Mouse (Mus musculus): ENCODE results near the gene Rnaseh2a. TPM values are rescaled to one million over a fixed set of nuclear protein-coding genes. Genes with fewer than 3 reads are reported as not detected.
A peak's percentile ranks its signal among the peaks of the same experiment; 100 is the strongest.

Rnaseh2a gene
- polyA plus RNA-seq, 1 experiment: 27.9 TPM

GRCm38 (mm10) chr8:84970135-84970790 lies 696 bp upstream of the Rnaseh2a start:
- TF ChIP-seq POLR2A (IDR thresholded peaks at IDR 0.05; ENCODE audit: low read depth, low read length): no peak; the same call in 1 of the 2 replicates
- no peak for TF ChIP-seq CTCF (IDR thresholded peaks at IDR 0.05; ENCODE audit: borderline replicate concordance, insufficient read depth, low read length)
- H3K4me3 ChIP-seq (ENCODE audit: insufficient read depth, low read length): peak overlapping the region; percentile 65
- peak overlapping the region; percentile 32 for H3K27ac ChIP-seq (ENCODE audit: insufficient read depth, low read length)
- peaks cover 12% of the 10 kb centered on the region; the same call in 1 of the 2 replicates for H3K4me1 ChIP-seq (ENCODE audit: control insufficient read depth, insufficient read depth, low read length)

DNA sequence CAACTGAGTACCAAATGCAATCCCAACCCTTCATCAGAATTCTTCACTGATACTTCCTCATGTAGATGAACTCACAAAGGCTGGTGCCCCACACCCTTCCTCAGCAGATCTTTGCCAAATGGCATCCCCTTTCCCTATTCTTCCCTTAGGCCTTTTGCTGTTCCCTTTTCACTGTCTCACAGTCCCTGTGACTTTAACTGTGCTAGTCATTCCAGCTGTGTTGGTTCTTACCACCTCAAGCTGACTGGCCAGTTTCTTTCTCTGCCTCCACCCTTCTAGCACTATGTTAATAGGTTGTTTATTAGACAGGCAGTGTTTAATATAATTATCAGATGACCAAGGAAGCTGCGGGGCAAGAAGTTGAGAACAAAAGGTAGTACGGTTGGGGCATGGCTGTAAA lies 917 bp downstream of the Rnaseh2a start:
- TF ChIP-seq CTCF (IDR thresholded peaks at IDR 0.05; ENCODE audit: borderline replicate concordance, insufficient read depth, low read length): no peak
- peak; percentile 48 for TF ChIP-seq POLR2A (IDR thresholded peaks at IDR 0.05; ENCODE audit: low read depth, low read length)
- H3K4me1 ChIP-seq (ENCODE audit: control insufficient read depth, insufficient read depth, low read length): peaks cover 15% of the 10 kb centered on the region
- peak overlapping the region; percentile 64 for H3K27ac ChIP-seq (ENCODE audit: insufficient read depth, low read length)

DNA sequence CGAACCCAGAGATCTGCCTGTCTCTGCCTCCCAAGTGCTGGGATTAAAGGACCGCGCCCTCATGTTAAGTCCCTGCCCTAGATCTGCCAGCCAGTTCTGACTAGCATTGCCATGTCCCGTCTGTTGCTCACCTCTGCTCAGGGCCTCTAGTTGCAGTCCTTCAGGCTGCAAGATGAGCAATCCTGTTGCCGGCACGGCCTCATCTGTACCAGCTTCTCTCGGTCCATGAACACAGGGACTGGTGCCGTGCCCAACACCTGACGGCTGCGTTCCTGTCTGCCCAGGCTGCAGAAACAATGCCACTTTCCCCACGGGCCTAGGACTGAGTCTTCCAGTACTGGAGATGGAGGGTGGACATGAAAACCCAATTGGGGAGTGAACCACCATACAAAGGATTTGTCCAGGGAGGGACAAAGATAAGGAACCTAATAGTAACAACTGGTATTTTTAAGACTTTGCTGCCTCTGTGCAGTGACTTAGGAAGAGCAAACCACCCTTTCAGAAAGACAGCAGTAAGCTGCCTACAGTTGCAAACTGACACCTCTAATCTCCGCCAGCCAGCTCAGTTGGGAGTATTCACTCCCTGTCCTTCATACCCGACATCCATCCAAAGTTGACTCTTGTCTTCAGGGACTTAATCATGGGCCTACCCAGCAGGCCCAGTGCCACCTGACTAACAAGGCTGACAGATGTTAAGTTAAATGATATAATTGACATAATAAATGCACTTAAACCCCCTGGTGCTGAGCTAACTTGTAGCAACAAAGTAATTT lies 1.8 kb downstream of the Rnaseh2a start:
- no peak overlapping the region for H3K4me3 ChIP-seq (ENCODE audit: insufficient read depth, low read length)
- H3K27ac ChIP-seq (ENCODE audit: insufficient read depth, low read length): no peak overlapping the region
- TF ChIP-seq CTCF (IDR thresholded peaks at IDR 0.05; ENCODE audit: borderline replicate concordance, insufficient read depth, low read length): no peak
- TF ChIP-seq POLR2A (IDR thresholded peaks at IDR 0.05; ENCODE audit: low read depth, low read length): no peak
- peaks cover 15% of the 10 kb centered on the region for H3K4me1 ChIP-seq (ENCODE audit: control insufficient read depth, insufficient read depth, low read length)

More for the DNA sequence above, 917 bp downstream of the Rnaseh2a start:
- peak overlapping the region; percentile 65 for H3K4me3 ChIP-seq (ENCODE audit: insufficient read depth, low read length)

GRCm38 (mm10) chr8:84966603-84967002 lies 3.0 kb downstream of the Rnaseh2a start:
- H3K27ac ChIP-seq (ENCODE audit: insufficient read depth, low read length): peak overlapping the region; percentile 36
- H3K4me3 ChIP-seq (ENCODE audit: insufficient read depth, low read length): no peak overlapping the region
- peaks cover 18% of the 10 kb centered on the region for H3K4me1 ChIP-seq (ENCODE audit: control insufficient read depth, insufficient read depth, low read length)
- no peak for TF ChIP-seq CTCF (IDR thresholded peaks at IDR 0.05; ENCODE audit: borderline replicate concordance, insufficient read depth, low read length)
- no peak; the same call in 1 of the 2 replicates for TF ChIP-seq POLR2A (IDR thresholded peaks at IDR 0.05; ENCODE audit: low read depth, low read length)

- Histone ChIP-seq H3K4me3 (ENCODE audit: insufficient read depth, low read length) (peak overlapping the region; percentile 65), H3K4me1 (ENCODE audit: control insufficient read depth, insufficient read depth, low read length) (peaks cover 14% of the 10 kb centered on the region), H3K27ac (ENCODE audit: insufficient read depth, low read length) (peak overlapping the region; percentile 36; the same call in 1 of the 2 replicates)
- TF ChIP-seq POLR2A (IDR thresholded peaks at IDR 0.05; ENCODE audit: low read depth, low read length): peak; percentile 82
- TF ChIP-seq CTCF (IDR thresholded peaks at IDR 0.05; ENCODE audit: borderline replicate concordance, insufficient read depth, low read length): no peak
These were observed 3.8 kb downstream of the Rnaseh2a start for GRCm38 (mm10) chr8:84965731-84966291.

GRCm38 (mm10) chr8:84963952-84964351 lies 5.6 kb downstream of the Rnaseh2a start:
- H3K27ac ChIP-seq (ENCODE audit: insufficient read depth, low read length): no peak overlapping the region
- peaks cover 14% of the 10 kb centered on the region for H3K4me1 ChIP-seq (ENCODE audit: control insufficient read depth, insufficient read depth, low read length)
- TF ChIP-seq CTCF (IDR thresholded peaks at IDR 0.05; ENCODE audit: borderline replicate concordance, insufficient read depth, low read length) (no peak), POLR2A (IDR thresholded peaks at IDR 0.05; ENCODE audit: low read depth, low read length) (no peak)
- H3K4me3 ChIP-seq (ENCODE audit: insufficient read depth, low read length): no peak overlapping the region

GRCm38 (mm10) chr8:84959811-84960210 lies 9.8 kb downstream of the Rnaseh2a start:
- Histone ChIP-seq H3K27ac (ENCODE audit: insufficient read depth, low read length) (no peak overlapping the region), H3K4me1 (ENCODE audit: control insufficient read depth, insufficient read depth, low read length) (peaks cover 3% of the 10 kb centered on the region; the same call in 1 of the 2 replicates), H3K4me3 (ENCODE audit: insufficient read depth, low read length) (no peak overlapping the region)
- TF ChIP-seq POLR2A (IDR thresholded peaks at IDR 0.05; ENCODE audit: low read depth, low read length): no peak
- TF ChIP-seq CTCF (IDR thresholded peaks at IDR 0.05; ENCODE audit: borderline replicate concordance, insufficient read depth, low read length): no peak

GRCm38 (mm10) chr8:84956768-84957167 lies 12.8 kb downstream of the Rnaseh2a start:
- TF ChIP-seq POLR2A (IDR thresholded peaks at IDR 0.05; ENCODE audit: low read depth, low read length) (no peak), CTCF (IDR thresholded peaks at IDR 0.05; ENCODE audit: borderline replicate concordance, insufficient read depth, low read length) (0 out of 2 replicates have a peak, but pooled peaks have one; percentile 28)
- no peak overlapping the region for H3K27ac ChIP-seq (ENCODE audit: insufficient read depth, low read length)
- no peak overlapping the region for H3K4me3 ChIP-seq (ENCODE audit: insufficient read depth, low read length)
- H3K4me1 ChIP-seq (ENCODE audit: control insufficient read depth, insufficient read depth, low read length): 0 out of 2 replicates have a peak, but pooled peaks cover under 1% of the 10 kb centered on the region

DNA sequence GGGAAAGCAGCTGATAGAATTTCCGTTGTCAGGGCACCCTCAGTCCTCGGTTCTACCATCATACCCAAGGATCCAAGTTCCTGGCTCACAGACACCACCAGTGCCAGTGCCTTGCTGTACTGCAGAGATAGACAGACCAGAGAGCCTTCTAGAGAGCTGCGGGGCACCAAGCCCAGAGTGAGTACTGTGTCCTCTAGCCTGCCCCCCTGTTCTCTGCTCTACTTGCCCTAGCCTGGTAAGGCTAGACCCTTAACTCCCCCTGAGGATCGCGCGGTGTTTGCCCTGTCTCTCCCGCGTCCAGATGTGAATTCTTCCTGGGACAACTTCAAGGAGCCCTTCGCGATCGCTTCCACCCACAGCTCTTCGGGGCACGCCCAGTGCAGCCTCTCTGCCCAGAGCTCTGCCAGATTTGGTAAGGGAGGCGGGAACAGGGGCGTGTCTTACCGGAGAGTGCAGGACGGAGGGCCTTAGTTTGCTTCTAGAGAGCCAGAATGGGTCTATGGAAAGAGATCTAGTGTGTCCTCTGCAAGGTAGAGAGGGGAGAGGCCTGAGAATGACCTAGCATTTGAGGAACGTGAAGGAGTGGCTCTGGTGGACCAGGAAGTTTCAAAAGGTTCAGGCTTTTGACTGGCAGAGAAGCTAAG lies 16.8 kb downstream of the Rnaseh2a start:
- no peak overlapping the region for H3K4me3 ChIP-seq (ENCODE audit: insufficient read depth, low read length)
- no peaks in the 10 kb centered on the region for H3K4me1 ChIP-seq (ENCODE audit: control insufficient read depth, insufficient read depth, low read length)
- TF ChIP-seq POLR2A (IDR thresholded peaks at IDR 0.05; ENCODE audit: low read depth, low read length) (no peak), CTCF (IDR thresholded peaks at IDR 0.05; ENCODE audit: borderline replicate concordance, insufficient read depth, low read length) (no peak)
- no peak overlapping the region for H3K27ac ChIP-seq (ENCODE audit: insufficient read depth, low read length)

Data from embryonic fibroblast, embryonic 13.5 days (primary cell).